Mouse (Mus musculus): Measurements from ENCODE around the gene Sos1. TPM values are rescaled to one million over a fixed set of nuclear protein-coding genes. Genes with fewer than 3 reads are reported as not detected.
A peak's percentile ranks its signal among the peaks of the same experiment; 100 is the strongest.

Gene Sos1
- polyA plus RNA-seq (2012; rRNA removed) = 16.3 and 16.6 TPM in 2 replicates

DNA sequence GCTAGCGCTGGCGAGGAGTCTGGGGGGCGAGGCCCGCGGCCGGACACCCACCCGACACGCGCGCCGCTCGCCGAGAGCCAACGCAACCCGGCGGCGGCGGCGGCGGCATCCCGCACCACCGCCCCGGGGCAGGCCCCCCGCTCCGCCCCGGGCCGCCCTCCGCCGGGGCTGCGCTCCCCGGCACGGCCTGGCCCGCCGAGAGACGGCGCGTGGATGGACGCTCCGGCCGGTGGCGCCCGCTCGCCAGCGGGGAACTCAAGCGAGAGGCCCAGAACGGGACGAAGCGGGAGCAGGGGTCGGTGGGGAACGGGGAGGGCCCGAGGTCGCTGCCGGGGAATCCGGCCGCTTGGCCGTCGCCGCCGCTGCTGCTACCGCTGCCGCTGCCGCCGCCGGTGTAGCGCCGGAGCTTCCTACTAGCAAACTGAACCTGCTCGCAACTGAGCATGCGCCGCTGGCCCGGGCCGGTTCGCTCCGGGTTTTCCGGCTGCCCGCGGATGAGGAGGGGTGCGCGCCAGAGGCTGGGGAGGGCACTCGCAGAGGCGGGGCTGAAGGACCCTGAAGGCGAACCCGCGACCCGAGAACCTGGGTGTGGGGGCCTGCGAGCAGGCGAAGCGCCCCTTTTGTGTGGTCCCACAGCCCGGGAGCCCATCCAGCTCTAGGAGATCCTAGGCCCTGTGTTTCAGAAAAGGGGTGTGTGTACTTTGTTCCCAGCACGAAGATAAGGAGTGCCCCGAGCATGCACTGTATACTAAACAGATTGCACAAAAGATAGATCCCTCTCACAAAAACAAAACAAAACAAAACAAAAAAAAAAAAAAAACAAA is at the start of gene Sos1:
Sos1 (minus strand) TSS at position 423 of the 824 bp plus-strand sequence.
- DNase-seq (ENCODE audit: extremely low spot score in 1 of 2, low spot score in 1 of 2) = peak; percentile 83 to 97

DNA sequence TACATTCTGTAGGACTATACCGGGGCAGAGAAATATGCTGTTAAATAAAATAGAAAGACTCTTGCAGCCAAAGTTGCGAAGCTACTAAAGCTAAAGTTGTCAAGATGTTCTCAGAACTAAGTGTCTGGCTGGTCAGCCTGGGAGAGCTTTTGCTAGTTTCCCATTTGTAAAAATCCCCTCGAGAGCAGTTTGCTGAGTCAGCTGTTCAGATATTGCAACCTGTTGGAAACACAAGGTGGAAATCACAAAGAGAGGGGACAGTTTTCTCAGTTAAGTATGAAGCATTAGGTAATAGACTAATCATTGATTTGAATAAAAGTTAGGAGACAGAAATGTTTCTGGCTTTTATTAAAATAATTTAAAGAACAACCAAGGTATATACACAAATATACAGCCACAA is 43.0 kb upstream of the Sos1 start:
- DNase-seq (ENCODE audit: extremely low spot score in 1 of 2, low spot score in 1 of 2) = no peak

DNA sequence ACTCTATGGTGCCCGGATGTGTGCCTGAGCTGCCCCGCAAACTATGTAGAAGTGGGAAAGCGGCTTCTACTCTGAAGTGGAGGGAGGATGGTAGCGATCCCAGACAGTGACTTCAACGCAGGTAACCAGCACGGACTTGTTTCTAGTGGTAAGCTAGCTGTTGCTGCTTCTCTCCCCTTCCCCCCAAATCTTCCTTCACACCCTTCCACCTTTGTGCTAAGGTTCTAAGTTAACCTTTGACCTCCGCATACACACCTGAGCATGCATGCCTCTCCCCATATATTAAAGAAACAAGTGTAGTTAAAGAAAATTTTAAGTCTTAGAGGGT is 41.9 kb upstream of the Sos1 start:
- DNase-seq (ENCODE audit: extremely low spot score in 1 of 2, low spot score in 1 of 2) = no peak

DNA sequence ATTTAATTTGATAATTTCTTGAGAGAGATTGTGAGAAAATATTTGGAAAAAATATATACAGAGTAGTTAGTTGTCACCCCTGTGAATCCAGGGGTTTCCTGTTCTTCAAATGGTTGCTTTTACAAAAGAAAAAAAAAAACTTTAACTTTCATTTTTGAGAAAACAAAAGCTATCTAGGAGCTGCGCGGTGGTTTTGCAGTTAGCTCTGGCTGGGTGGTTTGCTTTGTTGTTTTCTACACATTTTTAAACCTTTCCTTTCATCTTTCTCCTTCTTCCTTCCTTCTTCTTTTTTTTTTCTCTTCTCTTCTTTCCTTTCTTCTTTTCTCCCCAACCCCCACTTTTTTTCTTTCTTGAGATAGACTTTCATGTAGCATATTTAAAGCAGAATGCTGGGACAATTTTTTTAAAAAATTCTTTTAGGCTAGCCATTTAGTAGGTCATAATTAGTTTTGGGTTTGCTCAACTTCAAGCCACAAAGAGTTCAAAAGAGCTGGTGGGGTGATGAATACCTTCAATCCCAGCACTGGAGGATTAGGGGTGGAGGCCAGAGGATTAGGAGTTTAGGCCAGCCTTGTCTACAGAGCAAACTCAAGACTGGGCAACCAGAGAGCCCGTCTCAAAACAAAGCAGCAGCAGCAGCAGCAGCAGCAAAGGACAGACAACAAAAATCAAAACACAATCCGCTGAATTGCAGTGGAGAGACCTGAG is 41.4 kb upstream of the Sos1 start:
- no peak for DNase-seq (ENCODE audit: extremely low spot score in 1 of 2, low spot score in 1 of 2)

DNA sequence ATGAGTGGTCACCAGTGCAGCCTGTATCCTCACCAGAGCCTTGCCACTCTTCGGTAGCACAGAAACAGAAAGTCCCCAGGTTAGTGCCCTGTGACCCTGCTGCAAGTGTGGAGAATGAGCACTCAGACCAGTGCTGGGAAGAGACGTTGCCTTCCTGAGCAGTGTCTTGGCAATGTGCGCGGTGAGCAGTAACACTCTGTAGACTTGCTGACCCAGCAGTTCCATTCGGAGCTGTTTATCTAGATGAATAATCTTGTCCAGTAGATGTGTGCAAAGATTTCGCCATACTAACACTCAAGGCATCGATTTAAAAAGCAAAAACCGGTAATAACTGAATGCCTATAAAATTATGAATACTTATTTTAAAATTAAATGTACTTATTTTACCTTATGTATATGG is 40.3 kb upstream of the Sos1 start:
- no peak for DNase-seq (ENCODE audit: extremely low spot score in 1 of 2, low spot score in 1 of 2)

DNA sequence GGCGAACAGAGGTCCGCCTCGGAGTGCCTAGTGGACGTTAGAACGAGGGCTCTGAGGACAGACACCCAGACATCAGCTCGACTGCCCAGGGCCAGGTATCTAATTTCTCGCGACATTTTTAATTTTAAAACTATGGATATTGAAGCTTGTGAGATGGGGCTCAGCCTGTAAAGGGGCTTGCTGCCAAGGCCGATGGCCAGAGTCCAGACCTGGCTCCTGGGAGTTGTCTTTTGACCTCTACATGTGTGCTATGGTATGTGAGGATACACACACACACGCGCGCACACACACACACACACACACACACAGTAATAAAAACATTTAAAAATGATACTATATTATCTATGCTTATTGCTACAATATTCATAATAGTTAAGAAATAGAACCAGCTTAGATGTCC is 38.6 kb upstream of the Sos1 start:
- no peak for DNase-seq (ENCODE audit: extremely low spot score in 1 of 2, low spot score in 1 of 2)

DNA sequence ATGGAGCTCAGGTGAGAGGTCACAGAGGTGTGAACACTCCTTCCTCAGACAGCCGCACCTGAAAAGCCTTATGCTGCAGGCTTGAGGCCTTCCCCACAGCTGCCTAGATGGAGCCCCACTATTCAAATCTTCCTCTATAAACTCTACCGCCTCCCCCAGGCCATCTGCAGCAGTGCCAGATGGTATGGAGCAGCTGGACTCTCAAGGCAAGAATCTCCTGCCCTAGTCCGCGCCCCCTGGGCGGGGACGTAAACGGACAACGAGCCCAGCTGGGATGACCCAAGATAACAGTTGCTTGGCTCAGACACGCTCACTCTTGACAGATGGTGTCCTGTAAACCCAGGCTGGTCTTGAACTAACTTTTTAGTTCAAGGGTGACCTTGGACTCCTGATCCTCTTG is 37.0 kb upstream of the Sos1 start:
- no peak for DNase-seq (ENCODE audit: extremely low spot score in 1 of 2, low spot score in 1 of 2)

DNA sequence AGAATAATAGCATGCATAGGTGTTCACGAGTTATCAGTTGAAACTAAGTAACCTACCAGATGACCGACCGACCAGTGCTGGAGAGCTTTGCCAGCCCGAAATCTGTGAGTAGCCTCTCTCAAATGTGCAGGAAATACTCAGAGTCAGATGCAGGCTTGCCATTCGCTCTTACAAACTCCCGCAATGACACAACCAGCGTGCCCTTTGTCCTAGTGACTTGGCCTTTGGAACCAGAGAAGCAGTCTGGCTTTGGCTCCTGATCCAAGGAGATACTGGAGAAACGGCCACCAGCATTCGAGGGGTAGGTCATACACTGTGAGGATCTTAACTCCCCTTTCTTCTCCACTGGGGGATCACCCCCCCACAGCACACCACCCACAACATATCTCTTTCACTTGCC is 35.7 kb upstream of the Sos1 start:
- no peak for DNase-seq (ENCODE audit: extremely low spot score in 1 of 2, low spot score in 1 of 2)

DNA sequence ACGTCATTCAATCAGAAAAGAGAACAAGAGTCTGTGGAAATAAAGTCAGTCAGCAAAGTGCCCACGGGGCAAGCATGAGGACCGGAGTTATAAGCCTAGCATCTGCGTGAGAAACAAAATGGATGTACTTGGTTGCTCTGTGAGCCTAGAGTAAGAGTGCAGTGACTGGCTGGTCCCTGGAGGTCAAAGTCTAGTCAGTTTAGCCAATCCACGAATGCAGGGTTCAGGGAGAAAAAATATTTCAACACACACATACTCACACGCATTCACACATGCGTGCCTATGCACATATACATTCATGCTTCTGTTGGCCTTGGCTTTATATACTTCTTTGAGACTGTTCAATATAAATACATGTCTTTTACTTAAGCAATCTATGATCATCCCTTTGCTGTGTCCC is 35.3 kb upstream of the Sos1 start:
- no peak for DNase-seq (ENCODE audit: extremely low spot score in 1 of 2, low spot score in 1 of 2)

DNA sequence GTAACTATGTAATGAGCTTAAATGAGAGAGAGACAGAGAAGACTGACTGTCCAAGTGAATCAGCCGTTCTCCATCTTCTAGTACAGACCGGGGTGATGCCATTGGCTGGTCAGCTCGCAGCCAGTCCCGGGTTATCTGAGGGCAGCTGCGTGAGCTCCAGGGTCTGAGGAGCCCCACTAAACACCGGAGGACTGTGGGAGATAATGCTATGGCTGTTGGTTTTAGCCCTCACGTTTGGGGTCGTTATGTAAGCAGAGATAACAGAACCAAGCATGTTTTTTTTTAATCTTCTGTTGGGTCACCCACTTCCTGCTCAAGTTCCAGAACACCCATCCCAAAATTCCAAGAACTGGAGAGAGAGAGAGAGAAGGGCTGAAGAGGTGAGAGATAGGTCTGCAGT is 33.5 kb upstream of the Sos1 start:
- DNase-seq (ENCODE audit: extremely low spot score in 1 of 2, low spot score in 1 of 2) = no peak

DNA sequence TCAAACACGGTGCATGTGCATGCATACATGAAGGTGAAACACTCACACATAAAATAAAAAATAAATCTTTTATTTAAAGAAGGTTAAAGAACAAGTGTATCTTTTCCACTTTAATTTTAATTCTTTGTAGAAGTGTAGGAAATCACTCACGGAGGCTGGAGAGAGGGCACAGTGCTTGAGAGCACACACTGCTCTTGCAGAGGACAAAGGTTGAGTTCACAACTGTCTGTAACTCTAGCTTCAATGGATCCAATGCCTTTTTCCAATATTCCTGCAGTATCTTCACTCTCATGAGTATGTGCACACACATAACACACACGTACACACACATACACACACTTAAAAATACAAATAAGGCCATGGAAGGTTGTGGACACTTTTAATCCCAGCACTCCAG is 30.2 kb upstream of the Sos1 start:
- no peak for DNase-seq (ENCODE audit: extremely low spot score in 1 of 2, low spot score in 1 of 2)

DNA sequence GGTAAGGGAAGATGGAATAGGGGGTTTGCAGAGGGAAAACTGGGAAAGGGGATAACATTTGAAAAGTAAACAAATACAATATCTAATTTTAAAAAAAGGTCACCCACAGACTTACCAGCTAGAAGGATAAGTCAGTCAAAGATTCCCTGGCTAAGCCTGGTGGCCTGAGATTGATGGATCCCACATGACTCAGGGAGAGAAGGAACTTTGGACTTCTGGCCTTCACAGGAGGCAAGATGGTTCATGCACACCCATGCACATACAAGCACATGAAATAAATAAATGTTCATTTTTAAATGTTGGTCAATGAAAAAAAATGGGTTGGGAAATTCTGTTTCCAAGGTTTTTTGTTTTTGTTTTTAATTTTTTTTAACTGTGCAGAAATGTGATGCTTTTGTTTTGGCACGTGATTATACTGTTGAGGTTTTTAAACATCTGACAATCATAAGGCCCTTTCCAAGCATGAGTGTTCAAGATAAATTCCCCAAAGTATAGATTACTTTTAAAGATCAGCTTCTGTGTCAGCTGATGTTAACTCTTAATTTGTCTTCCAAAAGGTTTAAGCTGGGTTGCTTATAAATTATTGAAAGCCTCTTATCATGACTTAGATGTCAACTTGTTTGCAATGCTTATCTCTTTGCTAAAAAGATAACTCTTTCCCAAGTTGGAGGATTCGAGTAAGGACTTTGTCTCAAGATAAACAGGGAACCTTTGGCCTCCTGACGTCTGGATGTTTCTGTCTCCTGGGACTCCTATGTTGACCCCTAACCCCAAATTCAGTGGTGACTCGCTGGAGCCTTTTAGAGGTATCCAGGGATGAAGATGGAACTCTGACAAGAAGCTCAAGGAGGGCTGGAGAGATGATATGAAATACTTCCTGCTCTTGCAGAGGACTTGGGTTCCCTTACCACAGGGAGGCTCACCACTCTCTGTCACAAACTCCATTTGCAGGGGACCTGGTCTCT is 29.5 kb upstream of the Sos1 start:
- no peak for DNase-seq (ENCODE audit: extremely low spot score in 1 of 2, low spot score in 1 of 2)

DNA sequence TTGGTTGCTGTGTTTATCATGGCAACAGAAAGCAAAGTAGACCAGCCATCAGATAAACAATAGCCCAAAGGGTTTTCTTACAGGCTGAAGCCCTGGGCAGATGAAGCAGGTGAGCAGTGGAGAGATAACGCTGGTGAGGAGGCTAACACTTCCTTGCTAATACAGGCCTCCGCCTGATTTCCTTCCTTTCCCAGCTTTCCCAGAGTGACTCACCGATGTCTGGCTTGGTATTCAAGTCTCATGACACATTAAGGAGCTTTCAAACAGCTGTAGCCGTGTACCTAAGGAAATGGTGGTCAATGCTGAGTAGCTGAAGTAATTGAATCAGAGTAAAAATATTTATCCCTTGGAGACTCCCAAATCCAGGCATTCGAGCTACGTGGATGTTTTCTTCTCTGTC is 25.5 kb upstream of the Sos1 start:
- DNase-seq (ENCODE audit: extremely low spot score in 1 of 2, low spot score in 1 of 2) = no peak

DNA sequence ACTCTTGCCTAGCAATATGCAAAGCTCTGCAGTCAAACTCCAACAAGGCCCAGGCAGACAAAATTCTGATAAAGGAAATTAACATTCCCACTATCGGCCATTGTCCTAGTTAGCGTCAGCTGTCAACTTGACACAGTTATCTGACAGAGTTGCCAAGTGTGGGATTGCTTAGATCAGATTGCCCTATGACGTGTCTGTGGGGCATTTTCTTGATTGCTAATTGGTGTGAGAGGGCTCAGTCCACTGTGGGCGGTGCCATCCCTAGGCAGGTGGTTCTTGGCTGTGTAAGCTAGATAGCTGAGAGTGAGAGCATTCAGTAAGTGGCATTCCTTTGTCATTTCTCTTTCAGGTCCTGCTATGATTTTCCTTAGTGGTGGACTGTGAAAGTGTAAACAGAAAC is 25.1 kb upstream of the Sos1 start:
- DNase-seq (ENCODE audit: extremely low spot score in 1 of 2, low spot score in 1 of 2) = no peak

DNA sequence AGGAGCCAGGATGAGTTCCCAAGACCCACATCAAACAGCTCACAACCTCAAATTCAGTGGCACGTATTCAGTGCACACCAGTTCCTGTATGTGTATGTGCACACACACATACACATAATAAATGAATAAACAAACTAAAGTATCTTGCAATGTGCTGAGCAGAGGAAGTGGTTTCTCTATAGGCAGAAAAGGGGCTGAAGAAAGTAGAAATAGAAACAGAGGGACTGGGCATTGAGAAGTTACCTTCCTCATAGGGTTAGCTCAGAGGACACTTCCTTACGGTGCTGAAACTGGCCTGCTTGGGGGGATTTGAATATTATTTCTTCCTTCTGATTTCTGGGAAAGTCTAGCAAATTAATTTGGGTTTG is 21.5 kb upstream of the Sos1 start:
- no peak for DNase-seq (ENCODE audit: extremely low spot score in 1 of 2, low spot score in 1 of 2)

DNA sequence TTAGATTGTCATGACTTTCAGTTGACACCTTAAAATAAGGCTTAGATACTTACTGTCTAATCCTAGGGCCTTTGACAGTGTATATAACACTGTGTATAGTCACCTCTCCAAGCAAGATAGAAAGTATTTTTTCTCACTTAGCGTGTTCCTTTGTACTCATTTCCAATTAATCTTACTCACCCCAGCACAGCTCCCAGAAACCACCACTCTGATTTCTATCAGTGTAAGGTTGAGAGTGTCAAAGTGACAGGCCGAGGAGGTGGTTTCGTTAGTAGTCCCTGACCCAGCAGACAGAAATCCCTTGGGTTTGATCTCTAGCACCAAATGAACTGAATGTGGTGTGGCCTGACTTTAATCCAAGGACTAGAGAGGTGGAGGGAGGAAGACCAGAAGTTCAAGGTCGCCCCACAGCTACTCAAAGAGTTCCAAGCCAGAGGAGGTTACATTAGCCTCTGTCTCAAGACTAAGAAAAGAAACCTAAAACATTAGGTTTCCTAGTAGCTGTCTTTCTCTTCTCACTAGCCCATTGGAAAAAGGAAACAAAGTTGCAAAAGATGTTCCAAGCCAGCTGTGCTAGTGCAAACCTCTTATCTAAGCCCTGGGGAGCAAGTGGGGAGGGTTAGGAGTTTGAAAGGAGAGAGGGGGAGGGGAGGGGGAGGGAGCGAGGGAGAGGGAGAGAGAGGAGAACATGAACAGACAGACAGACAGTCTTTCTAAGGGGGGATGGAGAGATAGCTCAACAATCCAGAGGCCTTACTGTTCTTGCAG is 21.0 kb upstream of the Sos1 start:
- DNase-seq (ENCODE audit: extremely low spot score in 1 of 2, low spot score in 1 of 2) = no peak

DNA sequence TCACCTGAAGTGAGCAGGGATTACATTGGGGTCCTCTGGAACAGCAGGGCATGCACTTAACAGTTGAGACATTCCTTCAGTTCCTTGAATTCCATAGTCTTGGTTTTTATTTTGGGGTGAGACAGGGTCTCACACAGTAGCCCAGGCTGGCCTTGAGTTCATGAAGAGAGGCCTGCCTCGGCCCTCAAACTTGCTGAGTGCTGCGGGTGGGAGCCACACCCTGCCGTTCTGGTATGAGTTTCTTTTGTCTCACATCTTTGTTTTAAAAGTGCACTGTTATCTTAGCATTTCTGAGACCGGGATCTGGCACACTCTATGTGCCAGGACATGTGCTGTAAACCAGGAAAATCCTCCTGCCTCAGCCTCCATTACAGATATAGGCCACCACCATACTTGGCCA is 19.8 kb upstream of the Sos1 start:
- DNase-seq (ENCODE audit: extremely low spot score in 1 of 2, low spot score in 1 of 2) = no peak

DNA sequence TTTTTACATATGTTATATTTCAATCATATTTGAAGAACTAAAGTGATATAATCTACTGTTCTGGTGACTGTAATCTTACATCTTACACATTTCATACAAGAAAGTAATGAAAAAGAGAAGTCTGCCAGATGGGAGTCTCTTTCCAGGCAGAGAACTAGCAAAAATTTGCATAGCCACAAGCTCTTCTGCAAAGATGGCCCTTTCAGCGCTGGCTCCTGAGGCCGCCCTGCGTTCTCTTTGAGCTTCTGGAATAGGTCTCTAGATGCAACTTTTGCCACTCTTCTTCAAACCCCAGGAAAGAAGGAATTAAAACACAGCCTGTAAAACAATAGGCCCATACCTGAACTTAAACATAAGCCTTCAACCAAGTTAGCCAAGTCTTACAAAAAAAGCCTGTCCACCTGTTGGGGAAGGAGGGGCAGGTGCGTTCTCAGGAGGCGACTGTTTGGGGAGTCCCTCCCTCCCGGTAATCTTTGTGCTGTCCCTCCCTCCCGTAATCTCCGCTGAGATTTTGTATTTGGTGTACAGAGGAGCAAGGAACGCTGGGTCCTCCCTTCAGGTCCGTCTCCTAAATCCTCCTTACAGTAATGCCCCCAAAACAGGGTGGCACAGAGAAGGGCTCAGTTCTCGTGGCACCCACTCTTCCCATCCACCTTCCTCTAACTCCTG is 18.5 kb upstream of the Sos1 start:
- DNase-seq (ENCODE audit: extremely low spot score in 1 of 2, low spot score in 1 of 2) = no peak

DNA sequence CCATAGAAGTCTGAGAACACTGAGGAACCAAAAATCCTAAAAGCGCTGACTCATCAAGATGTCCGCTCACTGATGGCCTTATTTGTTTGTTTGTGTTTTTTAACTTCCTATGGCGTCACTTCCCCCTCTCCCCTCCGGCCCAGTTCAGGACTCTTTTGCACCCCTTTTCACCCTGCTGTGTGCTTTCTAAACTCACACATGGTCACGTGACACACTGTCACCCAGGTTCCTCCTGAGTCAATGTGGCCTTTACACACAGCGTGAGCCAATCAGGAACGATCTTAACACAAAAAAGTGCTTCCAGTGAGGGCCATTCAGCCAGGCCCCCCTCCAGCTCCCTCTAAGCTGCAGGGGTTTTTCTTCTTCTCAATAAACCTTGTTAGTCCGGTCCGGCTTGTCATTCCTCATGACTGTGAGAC is 16.9 kb upstream of the Sos1 start:
- DNase-seq (ENCODE audit: extremely low spot score in 1 of 2, low spot score in 1 of 2) = no peak

DNA sequence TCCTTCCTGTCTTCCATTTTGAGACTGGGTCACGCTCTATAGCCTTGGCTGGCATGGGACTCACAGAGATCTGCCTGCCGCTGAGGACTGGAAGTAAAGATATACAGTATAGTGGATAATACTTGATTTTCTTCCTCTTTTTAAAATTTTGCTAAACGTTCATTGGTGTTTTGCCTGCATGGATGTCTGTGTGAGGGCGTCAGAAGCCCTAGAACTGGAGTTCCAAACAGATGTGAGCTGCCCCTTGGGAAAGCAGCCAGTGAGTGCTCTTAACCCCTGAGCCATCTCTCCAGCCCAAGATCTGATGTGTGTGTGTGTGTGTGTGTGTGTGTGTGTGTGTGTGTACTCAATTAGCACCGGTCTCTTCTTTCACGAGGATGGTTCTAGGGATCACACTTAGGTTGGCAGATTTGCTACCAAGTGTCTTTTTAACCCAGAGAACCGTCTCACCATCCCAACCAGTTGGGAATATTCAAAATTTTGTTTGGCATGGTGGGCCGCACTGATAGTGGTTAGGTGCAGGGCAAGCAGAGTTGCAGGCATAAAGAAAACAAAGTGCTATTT is 16.4 kb upstream of the Sos1 start:
- DNase-seq (ENCODE audit: extremely low spot score in 1 of 2, low spot score in 1 of 2) = no peak

Measured in frontal cortex, adult 2 months (tissue).